Mouse (Mus musculus): ENCODE measurements around the gene Cpa5. TPM values are rescaled to one million over a fixed set of nuclear protein-coding genes. Genes with fewer than 3 reads are reported as not detected.

Cpa5 gene
- polyA plus RNA-seq, 1 experiment from 2014 or later: 0.57 TPM

DNA sequence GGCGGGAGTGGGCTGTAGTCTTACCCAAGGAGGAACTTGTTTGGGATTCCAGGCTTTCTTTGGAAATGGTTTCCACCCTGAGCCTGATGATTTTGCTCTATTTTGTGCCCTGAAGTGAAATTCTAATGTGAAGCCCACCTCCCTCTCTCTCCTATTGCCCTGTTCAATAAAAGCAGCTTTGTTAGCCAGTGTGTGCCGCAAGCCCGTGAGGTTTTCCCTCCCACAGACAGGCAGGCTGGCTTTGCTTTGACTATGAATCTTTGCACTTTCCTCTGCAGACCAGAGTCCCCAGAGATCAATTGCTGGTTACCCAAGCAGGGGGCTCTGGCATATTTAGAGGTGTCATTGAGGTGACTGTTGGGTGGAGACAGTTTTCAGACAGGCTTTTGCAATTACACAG, 33.7 kb downstream of the Cpa5 start:
- no peaks in the 10 kb centered on the region for H3K36me3 ChIP-seq (ENCODE audit: control insufficient read depth, insufficient read depth, low read length)
- no peaks in the 10 kb centered on the region for H3K27me3 ChIP-seq (ENCODE audit: control insufficient read depth, insufficient read depth, low read length)
- no peak for ATAC-seq (ENCODE audit: low FRiP score, low TSS enrichment)
- H3K27ac ChIP-seq (ENCODE audit: low read depth, low read length): peak overlapping the region; percentile 67; the same call in 1 of the 2 replicates
- peaks cover 17% of the 10 kb centered on the region; the same call in 1 of the 2 replicates for H3K4me1 ChIP-seq (ENCODE audit: control insufficient read depth, insufficient read depth, low read length)
- no peak overlapping the region for H3K4me3 ChIP-seq (ENCODE audit: low read length)
- WGBS: 61% methylated on average over 3 of the region's 3 CpGs
- no peak overlapping the region for H3K9ac ChIP-seq (ENCODE audit: low read depth, low read length)
- H3K9me3 ChIP-seq (ENCODE audit: control insufficient read depth, low read length): no peaks in the 10 kb centered on the region
- no peak overlapping the region for H3K4me2 ChIP-seq (replicated peaks; ENCODE audit: low read depth, low read length)

GRCm38 (mm10) chr6:30645379-30645778, 34.6 kb downstream of the Cpa5 start:
- Histone ChIP-seq H3K4me3 (ENCODE audit: low read length) (no peak overlapping the region), H3K27me3 (ENCODE audit: control insufficient read depth, insufficient read depth, low read length) (no peaks in the 10 kb centered on the region), H3K4me1 (ENCODE audit: control insufficient read depth, insufficient read depth, low read length) (peaks cover 17% of the 10 kb centered on the region; the same call in 1 of the 2 replicates), H3K27ac (ENCODE audit: low read depth, low read length) (no peak overlapping the region), H3K9me3 (ENCODE audit: control insufficient read depth, low read length) (no peaks in the 10 kb centered on the region), H3K9ac (ENCODE audit: low read depth, low read length) (no peak overlapping the region), H3K4me2 (replicated peaks; ENCODE audit: low read depth, low read length) (no peak overlapping the region), H3K36me3 (ENCODE audit: control insufficient read depth, insufficient read depth, low read length) (no peaks in the 10 kb centered on the region)
- no peak for ATAC-seq (ENCODE audit: low FRiP score, low TSS enrichment)
- 85% methylated on average over 6 of the region's 6 CpGs for WGBS

GRCm38 (mm10) chr6:30649651-30650296, 39.0 kb downstream of the Cpa5 start:
- no peak overlapping the region for H3K9ac ChIP-seq (ENCODE audit: low read depth, low read length)
- ATAC-seq (ENCODE audit: low FRiP score, low TSS enrichment): no peak
- WGBS: 78% methylated on average over 11 of the region's 11 CpGs

DNA sequence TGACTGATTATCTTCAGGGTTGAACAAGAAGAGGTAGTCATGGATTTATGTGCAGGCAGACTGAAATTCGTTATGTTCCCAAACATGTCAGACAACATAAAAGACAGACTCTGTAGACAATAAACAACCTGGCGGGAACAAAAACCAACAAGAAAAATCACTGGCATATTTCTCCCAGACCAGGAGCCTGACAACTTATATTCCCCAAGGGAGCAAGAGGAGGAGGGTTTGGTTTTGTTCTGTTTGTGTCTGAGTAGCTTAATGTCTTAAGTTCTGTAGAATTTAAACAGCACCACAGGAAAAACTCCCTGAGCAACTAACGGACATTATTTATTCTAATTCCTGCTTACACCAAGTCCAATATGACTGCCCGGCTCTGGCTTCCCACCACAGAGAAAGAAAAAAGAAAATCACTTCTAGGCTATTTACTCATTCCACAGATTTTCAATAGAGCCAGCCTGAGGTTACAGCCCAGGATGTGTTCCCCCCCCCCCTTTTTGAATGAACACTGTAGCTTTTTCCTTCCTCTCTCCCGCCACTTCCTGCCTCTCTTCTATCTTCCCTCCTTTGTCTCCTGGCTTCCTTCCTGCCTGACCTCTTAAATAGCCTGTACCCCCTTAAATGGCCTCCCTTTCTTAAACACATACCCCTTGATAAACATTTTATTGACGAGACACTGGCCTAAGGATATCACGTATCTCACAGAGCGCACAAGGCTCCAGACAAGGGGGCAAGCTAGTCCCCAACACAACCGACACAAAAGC, 41.8 kb downstream of the Cpa5 start:
- Histone ChIP-seq H3K4me2 (replicated peaks; ENCODE audit: low read depth, low read length) (no peak overlapping the region), H3K27me3 (ENCODE audit: control insufficient read depth, insufficient read depth, low read length) (no peaks in the 10 kb centered on the region), H3K36me3 (ENCODE audit: control insufficient read depth, insufficient read depth, low read length) (no peaks in the 10 kb centered on the region), H3K9me3 (ENCODE audit: control insufficient read depth, low read length) (no peaks in the 10 kb centered on the region), H3K27ac (ENCODE audit: low read depth, low read length) (peak overlapping the region; percentile 88), H3K4me3 (ENCODE audit: low read length) (no peak overlapping the region), H3K9ac (ENCODE audit: low read depth, low read length) (no peak overlapping the region), H3K4me1 (ENCODE audit: control insufficient read depth, insufficient read depth, low read length) (peaks cover 44% of the 10 kb centered on the region)
- WGBS: 34% methylated on average over 9 of the region's 9 CpGs
- ATAC-seq (ENCODE audit: low FRiP score, low TSS enrichment): no peak

More at GRCm38 (mm10) chr6:30649651-30650296, 39.0 kb downstream of the Cpa5 start:
- Histone ChIP-seq H3K4me3 (ENCODE audit: low read length) (no peak overlapping the region), H3K27me3 (ENCODE audit: control insufficient read depth, insufficient read depth, low read length) (no peaks in the 10 kb centered on the region), H3K4me2 (replicated peaks; ENCODE audit: low read depth, low read length) (no peak overlapping the region), H3K9me3 (ENCODE audit: control insufficient read depth, low read length) (no peaks in the 10 kb centered on the region), H3K27ac (ENCODE audit: low read depth, low read length) (peak overlapping the region; percentile 51; the same call in 1 of the 2 replicates), H3K36me3 (ENCODE audit: control insufficient read depth, insufficient read depth, low read length) (no peaks in the 10 kb centered on the region), H3K4me1 (ENCODE audit: control insufficient read depth, insufficient read depth, low read length) (peaks cover 27% of the 10 kb centered on the region)

DNA sequence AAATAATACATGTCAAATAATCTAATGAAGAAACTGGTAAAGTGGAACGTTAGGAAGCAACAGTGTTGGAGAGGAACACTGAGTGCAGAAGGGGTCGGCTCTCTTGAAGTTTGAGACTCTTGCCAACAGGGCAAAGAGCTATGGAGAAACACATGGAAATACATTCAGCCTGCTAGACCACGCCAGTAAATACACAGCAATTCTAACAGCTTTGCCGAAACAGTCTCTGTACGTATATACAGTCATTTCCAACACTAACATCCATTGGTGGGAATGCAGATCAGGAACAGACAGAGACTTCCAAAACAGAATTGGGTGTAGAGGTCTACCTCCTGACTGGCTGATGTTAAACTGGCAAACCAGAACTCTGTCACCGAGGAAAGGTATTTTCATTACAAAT, 42.7 kb downstream of the Cpa5 start:
- no peak overlapping the region for H3K4me3 ChIP-seq (ENCODE audit: low read length)
- H3K4me1 ChIP-seq (ENCODE audit: control insufficient read depth, insufficient read depth, low read length): peaks cover 44% of the 10 kb centered on the region
- no peaks in the 10 kb centered on the region for H3K9me3 ChIP-seq (ENCODE audit: control insufficient read depth, low read length)
- no peak overlapping the region for H3K4me2 ChIP-seq (replicated peaks; ENCODE audit: low read depth, low read length)
- H3K9ac ChIP-seq (ENCODE audit: low read depth, low read length): no peak overlapping the region
- 50% methylated on average over 6 of the region's 6 CpGs for WGBS
- no peaks in the 10 kb centered on the region for H3K36me3 ChIP-seq (ENCODE audit: control insufficient read depth, insufficient read depth, low read length)
- no peak for ATAC-seq (ENCODE audit: low FRiP score, low TSS enrichment)
- H3K27ac ChIP-seq (ENCODE audit: low read depth, low read length): peak overlapping the region; percentile 88
- H3K27me3 ChIP-seq (ENCODE audit: control insufficient read depth, insufficient read depth, low read length): no peaks in the 10 kb centered on the region

- Histone ChIP-seq H3K9me3 (ENCODE audit: control insufficient read depth, low read length) (no peaks in the 10 kb centered on the region), H3K9ac (ENCODE audit: low read depth, low read length) (no peak overlapping the region), H3K27ac (ENCODE audit: low read depth, low read length) (peak overlapping the region; percentile 88), H3K36me3 (ENCODE audit: control insufficient read depth, insufficient read depth, low read length) (0 out of 2 replicates have a peak, but pooled peaks cover 3% of the 10 kb centered on the region), H3K4me2 (replicated peaks; ENCODE audit: low read depth, low read length) (no peak overlapping the region), H3K4me3 (ENCODE audit: low read length) (no peak overlapping the region), H3K4me1 (ENCODE audit: control insufficient read depth, insufficient read depth, low read length) (peaks cover 41% of the 10 kb centered on the region), H3K27me3 (ENCODE audit: control insufficient read depth, insufficient read depth, low read length) (no peaks in the 10 kb centered on the region)
- 21% methylated on average over 6 of the region's 6 CpGs for WGBS
- ATAC-seq (ENCODE audit: low FRiP score, low TSS enrichment): no peak
Measured at GRCm38 (mm10) chr6:30654402-30654859, 43.6 kb downstream of the Cpa5 start.

DNA sequence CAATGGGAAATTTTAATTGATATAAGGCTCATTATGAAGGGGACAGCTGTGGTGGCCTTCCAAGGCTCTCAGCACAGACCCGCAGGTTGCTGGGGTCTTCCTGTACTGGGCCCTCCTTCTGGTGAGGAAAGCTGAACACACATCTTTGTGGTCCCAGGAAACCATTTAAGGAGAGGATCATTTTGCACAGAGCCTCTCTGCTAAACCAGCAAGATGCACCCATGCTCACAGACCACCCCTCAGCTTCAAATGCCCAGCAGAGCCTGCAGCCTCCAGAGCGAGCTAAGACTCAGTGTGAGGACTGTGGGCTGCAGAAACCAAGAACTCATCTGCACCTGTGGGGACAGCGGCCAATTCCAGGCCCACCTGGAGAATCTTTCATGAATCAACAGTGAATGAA, 44.1 kb downstream of the Cpa5 start:
- Histone ChIP-seq H3K4me2 (replicated peaks; ENCODE audit: low read depth, low read length) (no peak overlapping the region), H3K27me3 (ENCODE audit: control insufficient read depth, insufficient read depth, low read length) (no peaks in the 10 kb centered on the region), H3K9me3 (ENCODE audit: control insufficient read depth, low read length) (no peaks in the 10 kb centered on the region), H3K9ac (ENCODE audit: low read depth, low read length) (no peak overlapping the region), H3K4me3 (ENCODE audit: low read length) (no peak overlapping the region), H3K4me1 (ENCODE audit: control insufficient read depth, insufficient read depth, low read length) (peaks cover 40% of the 10 kb centered on the region), H3K36me3 (ENCODE audit: control insufficient read depth, insufficient read depth, low read length) (0 out of 2 replicates have a peak, but pooled peaks cover 3% of the 10 kb centered on the region), H3K27ac (ENCODE audit: low read depth, low read length) (peak overlapping the region; percentile 88)
- WGBS: 62% methylated on average over 3 of the region's 3 CpGs
- no peak for ATAC-seq (ENCODE audit: low FRiP score, low TSS enrichment)

DNA sequence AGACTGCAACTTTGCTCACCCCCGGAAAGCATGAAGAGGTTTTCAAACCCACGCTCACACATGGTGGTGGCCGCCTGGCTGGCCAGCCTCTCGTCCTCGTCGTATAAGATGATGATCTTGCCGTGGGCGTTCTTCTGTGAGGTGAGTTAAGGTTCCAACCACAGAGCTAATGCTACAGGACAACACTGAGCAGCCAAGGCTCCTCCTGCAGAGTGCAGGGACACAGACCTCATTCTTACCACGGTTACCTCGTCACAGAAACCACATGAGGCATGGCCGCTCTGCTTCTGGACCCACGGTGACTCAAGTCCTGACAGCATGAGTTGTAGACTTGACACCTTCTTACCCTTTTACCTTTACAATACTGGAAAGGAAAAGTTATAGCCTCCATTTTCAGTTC, 46.5 kb downstream of the Cpa5 start:
- H3K36me3 ChIP-seq (ENCODE audit: control insufficient read depth, insufficient read depth, low read length): peaks cover 3% of the 10 kb centered on the region; the same call in 1 of the 2 replicates
- 79% methylated on average over 12 of the region's 12 CpGs for WGBS

GRCm38 (mm10) chr6:30658619-30659018, 47.8 kb downstream of the Cpa5 start:
- no peak overlapping the region for H3K4me2 ChIP-seq (replicated peaks; ENCODE audit: low read depth, low read length)
- no peak for ATAC-seq (ENCODE audit: low FRiP score, low TSS enrichment)
- 64% methylated on average over 9 of the region's 9 CpGs for WGBS
- H3K36me3 ChIP-seq (ENCODE audit: control insufficient read depth, insufficient read depth, low read length): peaks cover 3% of the 10 kb centered on the region; the same call in 1 of the 2 replicates
- no peak overlapping the region for H3K9ac ChIP-seq (ENCODE audit: low read depth, low read length)
- H3K4me1 ChIP-seq (ENCODE audit: control insufficient read depth, insufficient read depth, low read length): peaks cover 26% of the 10 kb centered on the region
- no peaks in the 10 kb centered on the region for H3K9me3 ChIP-seq (ENCODE audit: control insufficient read depth, low read length)
- H3K27ac ChIP-seq (ENCODE audit: low read depth, low read length): no peak overlapping the region
- H3K27me3 ChIP-seq (ENCODE audit: control insufficient read depth, insufficient read depth, low read length): no peaks in the 10 kb centered on the region
- no peak overlapping the region for H3K4me3 ChIP-seq (ENCODE audit: low read length)

More for the DNA sequence above, 46.5 kb downstream of the Cpa5 start:
- H3K27ac ChIP-seq (ENCODE audit: low read depth, low read length): peak overlapping the region; percentile 66; the same call in 1 of the 2 replicates
- H3K4me3 ChIP-seq (ENCODE audit: low read length): no peak overlapping the region
- H3K9me3 ChIP-seq (ENCODE audit: control insufficient read depth, low read length): no peaks in the 10 kb centered on the region
- H3K27me3 ChIP-seq (ENCODE audit: control insufficient read depth, insufficient read depth, low read length): no peaks in the 10 kb centered on the region
- no peak overlapping the region for H3K9ac ChIP-seq (ENCODE audit: low read depth, low read length)
- peaks cover 36% of the 10 kb centered on the region for H3K4me1 ChIP-seq (ENCODE audit: control insufficient read depth, insufficient read depth, low read length)
- no peak for ATAC-seq (ENCODE audit: low FRiP score, low TSS enrichment)
- no peak overlapping the region for H3K4me2 ChIP-seq (replicated peaks; ENCODE audit: low read depth, low read length)
